Mouse (Mus musculus) myocyte (in vitro differentiated cells): ENCODE data around the gene Top3b. TPM values are rescaled to one million over a fixed set of nuclear protein-coding genes. Genes with fewer than 3 reads are reported as not detected.
A peak's percentile ranks its signal among the peaks of the same experiment; 100 is the strongest.

Experiments used
- H3K27me3 ChIP-seq: one replicate; pipeline ENCODE4 v1.6.1; 2011; ENCODE audit not compliant: control insufficient read depth, insufficient read depth, insufficient read length
- H3K36me3 ChIP-seq: one replicate; pipeline ENCODE4 v1.6.1; 2011; ENCODE audit not compliant: control insufficient read depth, insufficient read depth
- H3K4me2 ChIP-seq: one replicate; pipeline ENCODE4 v1.6.1; 2011; ENCODE audit warnings: low read depth, control low read depth
- H3K4me3 ChIP-seq: one replicate; pipeline ENCODE4 v1.5.1; 2011; ENCODE audit warnings: mild to moderate bottlenecking, control low read depth, moderate library complexity
- H3K79me2 ChIP-seq: one replicate; pipeline ENCODE4 v1.6.1; 2011; ENCODE audit not compliant: control insufficient read depth, insufficient read depth
- H3ac ChIP-seq: one replicate; pipeline ENCODE4 v1.6.1; 2011; ENCODE audit not compliant: control insufficient read depth, insufficient read length
- CEBPB ChIP-seq: IDR thresholded peaks from 2 replicates; pipeline ENCODE4 v1.6.1; 2011; ENCODE audit warnings: mild to moderate bottlenecking, moderate library complexity; ENCODE audit not compliant: poor library complexity, insufficient read depth, severe bottlenecking
- E2F4 ChIP-seq: IDR thresholded peaks from one replicate; pipeline ENCODE4 v1.6.1; 2011; ENCODE audit warnings: mild to moderate bottlenecking, control low read depth, moderate library complexity; ENCODE audit not compliant: insufficient read depth
- MAX ChIP-seq: IDR thresholded peaks from one replicate; pipeline ENCODE4 v1.6.1; 2011; ENCODE audit warnings: low read depth, mild to moderate bottlenecking, control low read depth
- MYOD1 ChIP-seq, 3 experiments: IDR thresholded peaks; one replicate each; pipeline ENCODE4 v1.6.1; 2011; ENCODE audit warnings: control low read depth in 2 of 3, low read depth in 2 of 3, mild to moderate bottlenecking in 2 of 3, moderate library complexity in 1 of 3; ENCODE audit not compliant: insufficient read length in 2 of 3, control insufficient read depth in 1 of 3
- MYOG ChIP-seq, 3 experiments: IDR thresholded peaks; one replicate each; pipeline ENCODE4 v1.6.1; 2011; ENCODE audit warnings: control low read depth in 2 of 3, low read depth in 2 of 3, mild to moderate bottlenecking in 2 of 3; ENCODE audit not compliant: insufficient read length in 2 of 3, control insufficient read depth in 1 of 3, insufficient read depth in 1 of 3
- POLR2A ChIP-seq: IDR thresholded peaks from one replicate; pipeline ENCODE4 v1.6.1; 2011; ENCODE audit warnings: low read depth, mild to moderate bottlenecking, control low read depth, moderate library complexity; ENCODE audit not compliant: insufficient read length
- POLR2AphosphoS2 ChIP-seq: IDR thresholded peaks from one replicate; pipeline ENCODE4 v1.6.1; 2011; ENCODE audit warnings: low read depth, control low read depth; ENCODE audit not compliant: insufficient read length
- REST ChIP-seq: IDR thresholded peaks from one replicate; pipeline ENCODE4 v1.6.1; 2011; ENCODE audit warnings: mild to moderate bottlenecking, control low read depth, moderate library complexity; ENCODE audit not compliant: insufficient read depth, insufficient read length
- SRF ChIP-seq: IDR thresholded peaks from one replicate; pipeline ENCODE4 v1.6.1; 2011; ENCODE audit warnings: low read depth; ENCODE audit not compliant: control insufficient read depth, insufficient read length
- TCF12 ChIP-seq: IDR thresholded peaks from one replicate; pipeline ENCODE4 v1.6.1; 2011; ENCODE audit warnings: mild to moderate bottlenecking, control low read depth; ENCODE audit not compliant: poor library complexity, insufficient read depth, severe bottlenecking
- TCF3 ChIP-seq: IDR thresholded peaks from one replicate; pipeline ENCODE4 v1.6.1; 2011; ENCODE audit warnings: low read depth, control low read depth; ENCODE audit not compliant: insufficient read length
- USF1 ChIP-seq: IDR thresholded peaks from one replicate; pipeline ENCODE4 v1.6.1; 2011; ENCODE audit warnings: low read depth, mild to moderate bottlenecking, control low read depth, moderate library complexity
- polyA plus RNA-seq: library from polyadenylated mRNA; unstranded; fragments of >200 nt; fragmentation: generic; extraction: Trizol; gene quantifications from one replicate; pipeline ENCODE4 v1.2.1, GENCODE M21; 2012; ENCODE audit warnings: missing spikeins

Top3b gene
- polyA plus RNA-seq: 50.6 TPM

DNA sequence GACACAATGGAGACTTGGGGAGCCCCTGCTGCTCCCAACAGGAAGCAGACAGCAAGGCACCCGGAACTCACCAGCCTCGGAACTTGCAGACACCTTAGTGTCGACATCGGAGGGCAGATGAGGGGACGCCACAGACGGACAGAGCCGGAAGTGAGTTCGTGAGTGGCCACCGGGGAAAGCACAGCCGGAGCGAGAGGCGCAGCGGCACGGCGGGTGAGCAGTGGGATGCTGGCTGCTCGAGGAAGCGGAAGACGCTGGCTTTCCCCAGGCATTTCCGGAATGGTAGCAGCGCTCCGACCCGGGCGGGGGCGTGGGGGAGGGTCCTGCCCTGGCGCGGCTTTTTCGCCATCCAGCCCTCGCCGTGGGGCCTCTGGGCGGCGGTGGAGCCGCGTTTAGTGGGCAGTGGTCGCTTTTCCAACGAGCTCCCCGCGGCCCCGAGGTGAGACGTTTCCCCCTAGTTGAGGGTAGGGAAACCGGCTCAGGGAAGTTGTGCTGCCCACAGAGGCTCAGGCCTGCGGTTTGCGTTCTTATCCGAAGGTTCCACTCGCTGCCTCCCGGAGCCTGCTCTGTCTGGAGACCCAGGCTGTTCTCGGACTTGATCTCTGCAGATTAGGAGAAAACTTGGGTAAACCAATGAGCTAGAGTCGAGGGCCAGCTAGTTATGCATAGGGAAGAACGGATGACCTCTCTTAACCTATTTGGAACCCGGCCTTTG lies at the start of gene Top3b, which contains the start of gene Vpreb1:
Gene Top3b (plus strand): TSS at position 120 of the 715 bp plus-strand sequence.
Gene Vpreb1 (minus strand): TSS at position 227 of the 715 bp plus-strand sequence.
- H3K79me2 ChIP-seq: peaks cover 38% of the 10 kb centered on the region
- H3K4me2 ChIP-seq: peak within 1 kb of the TSS; percentile 86
- peaks cover 7% of the 10 kb centered on the region for H3K36me3 ChIP-seq
- TF ChIP-seq MYOD1 (IDR thresholded peaks at IDR 0.05; ENCODE audit: control insufficient read depth in 1 of 3, insufficient read length in 2 of 3, low read depth in 2 of 3): peak in 2 of 3 experiments; percentile 32 to 47
- TF ChIP-seq SRF: peak; percentile 27
- no peak for TF ChIP-seq CEBPB
- no peak for TF ChIP-seq E2F4
- TF ChIP-seq USF1: no peak
- no peak for TF ChIP-seq TCF12
- TF ChIP-seq MYOG (IDR thresholded peaks at IDR 0.05; ENCODE audit: control insufficient read depth in 1 of 3, insufficient read depth in 1 of 3, insufficient read length in 2 of 3, low read depth in 2 of 3): peak in 1 of 3 experiments; percentile 72
- peak; percentile 43 for TF ChIP-seq REST
- TF ChIP-seq POLR2AphosphoS2: peak; percentile 93
- no peak for TF ChIP-seq TCF3
- TF ChIP-seq POLR2A: peak; percentile 96
- TF ChIP-seq MAX: no peak
- H3K27me3 ChIP-seq: no peaks in the 10 kb centered on the region
- peak within 1 kb of the TSS; percentile 47 for H3ac ChIP-seq
- peak within 1 kb of the TSS; percentile 67 for H3K4me3 ChIP-seq

DNA sequence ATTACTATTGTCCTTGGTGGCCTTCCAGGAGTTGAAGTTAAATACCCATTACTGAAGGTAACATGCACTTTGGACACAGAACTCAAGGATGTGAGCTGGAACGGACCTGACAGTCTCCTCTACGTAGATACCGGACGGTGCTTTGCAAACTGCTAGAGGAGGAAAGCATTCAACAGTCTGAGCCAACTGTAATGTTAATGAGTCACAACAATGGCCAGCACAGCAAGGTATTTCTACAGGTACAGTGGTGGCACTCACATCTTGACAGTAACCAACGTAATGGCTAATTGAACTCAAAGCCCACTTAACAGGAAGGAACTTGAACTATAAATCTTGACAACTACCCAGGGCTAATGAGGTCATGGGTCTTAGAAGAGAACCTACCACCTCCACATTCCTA lies 45.1 kb upstream of the Top3b start:
- Histone ChIP-seq H3K4me2 (no peak overlapping the region), H3K79me2 (no peaks in the 10 kb centered on the region), H3ac (no peak overlapping the region), H3K4me3 (no peak overlapping the region), H3K36me3 (no peaks in the 10 kb centered on the region), H3K27me3 (no peaks in the 10 kb centered on the region)
- no peak for TF ChIP-seq POLR2A
- TF ChIP-seq TCF12: no peak
- no peak for TF ChIP-seq MYOG (IDR thresholded peaks at IDR 0.05; ENCODE audit: control insufficient read depth in 1 of 3, insufficient read depth in 1 of 3, insufficient read length in 2 of 3, low read depth in 2 of 3)
- TF ChIP-seq SRF: no peak
- no peak for TF ChIP-seq POLR2AphosphoS2
- no peak for TF ChIP-seq USF1
- TF ChIP-seq MYOD1 (IDR thresholded peaks at IDR 0.05; ENCODE audit: control insufficient read depth in 1 of 3, insufficient read length in 2 of 3, low read depth in 2 of 3): no peak
- no peak for TF ChIP-seq MAX
- no peak for TF ChIP-seq TCF3
- no peak for TF ChIP-seq REST
- TF ChIP-seq CEBPB: no peak
- no peak for TF ChIP-seq E2F4

DNA sequence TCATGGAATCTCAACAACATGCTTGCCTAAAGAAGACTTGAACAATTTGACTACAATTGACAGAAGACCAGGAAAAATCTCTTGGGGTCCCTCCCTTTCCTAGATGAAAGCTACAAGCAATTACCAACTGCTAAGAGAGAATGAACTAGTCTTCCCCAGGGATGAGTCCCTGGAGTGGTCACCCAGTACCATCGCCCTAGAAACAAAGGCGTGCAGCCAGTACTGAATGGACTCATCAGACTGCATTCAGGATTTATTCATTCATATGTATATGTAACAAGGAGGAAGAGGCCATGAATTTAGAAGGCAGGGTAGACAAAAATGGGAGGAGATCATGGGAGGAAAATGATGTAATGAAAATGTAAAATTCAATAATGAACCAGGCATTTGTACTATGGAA lies 44.3 kb upstream of the Top3b start:
- H3K36me3 ChIP-seq: no peaks in the 10 kb centered on the region
- no peak overlapping the region for H3ac ChIP-seq
- no peaks in the 10 kb centered on the region for H3K27me3 ChIP-seq
- no peak overlapping the region for H3K4me3 ChIP-seq
- H3K4me2 ChIP-seq: no peak overlapping the region
- no peak for TF ChIP-seq POLR2A
- no peak for TF ChIP-seq CEBPB
- no peak for TF ChIP-seq USF1
- no peak for TF ChIP-seq TCF3
- no peak for TF ChIP-seq SRF
- H3K79me2 ChIP-seq: no peaks in the 10 kb centered on the region

DNA sequence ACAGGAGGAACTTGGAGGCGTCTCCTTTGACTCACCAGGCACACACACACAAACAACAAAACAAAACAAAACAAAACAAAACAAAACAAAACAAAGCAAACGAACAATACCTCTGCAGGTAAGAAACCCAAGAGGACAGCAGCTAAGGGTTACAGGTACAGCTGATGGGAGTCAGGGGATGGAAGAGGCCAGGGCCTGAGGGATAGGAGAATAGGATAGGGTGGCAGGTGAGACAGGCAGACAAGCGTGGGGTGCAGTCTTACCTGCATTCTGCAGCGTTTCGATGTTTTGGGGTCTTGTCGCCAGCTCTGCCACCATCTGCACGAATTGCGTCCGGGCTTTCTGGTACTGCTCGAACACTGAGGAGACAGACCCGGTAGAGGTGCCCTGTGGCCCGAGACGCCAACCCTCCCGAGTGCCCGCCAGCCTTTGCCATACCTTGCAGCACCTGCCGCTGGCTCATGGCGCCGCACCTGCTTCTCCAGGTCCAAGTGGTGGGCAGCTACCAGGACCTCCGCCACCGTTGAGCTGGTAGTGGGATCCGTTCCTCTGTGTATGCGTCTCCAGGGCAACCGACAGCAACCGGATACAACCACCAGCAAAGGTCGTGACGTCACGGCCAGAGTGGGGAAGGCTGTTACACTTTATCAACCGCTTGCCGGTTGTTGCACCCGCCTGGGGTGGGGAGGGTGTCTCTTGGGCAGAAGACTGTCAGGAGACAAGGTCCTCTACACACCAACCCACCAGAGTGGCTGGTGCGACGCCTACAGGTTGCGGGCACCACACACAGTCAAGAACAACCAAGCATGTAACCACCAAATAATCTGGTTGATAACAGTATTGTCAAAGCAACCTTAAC lies 41.5 kb upstream of the Top3b start, which contains the start of gene Spag6l:
Gene Spag6l (minus strand): TSS at position 700 of the 859 bp plus-strand sequence.
- Histone ChIP-seq H3K36me3 (no peaks in the 10 kb centered on the region), H3K27me3 (no peaks in the 10 kb centered on the region), H3K4me3 (no peak within 1 kb of the TSS), H3K79me2 (no peaks in the 10 kb centered on the region), H3ac (no peak within 1 kb of the TSS), H3K4me2 (peak within 1 kb of the TSS; percentile 56)
- TF ChIP-seq E2F4: no peak
- no peak for TF ChIP-seq POLR2AphosphoS2
- no peak for TF ChIP-seq SRF
- TF ChIP-seq TCF3: no peak
- no peak for TF ChIP-seq MYOD1 (IDR thresholded peaks at IDR 0.05; ENCODE audit: control insufficient read depth in 1 of 3, insufficient read length in 2 of 3, low read depth in 2 of 3)
- no peak for TF ChIP-seq MAX
- no peak for TF ChIP-seq REST
- TF ChIP-seq USF1: no peak
- no peak for TF ChIP-seq MYOG (IDR thresholded peaks at IDR 0.05; ENCODE audit: control insufficient read depth in 1 of 3, insufficient read depth in 1 of 3, insufficient read length in 2 of 3, low read depth in 2 of 3)
